Mouse (Mus musculus): ENCODE results near the gene Mpv17l. TPM values are rescaled to one million over a fixed set of nuclear protein-coding genes. Genes with fewer than 3 reads are reported as not detected.
A peak's percentile ranks its signal among the peaks of the same experiment; 100 is the strongest.

The Mpv17l gene
- polyA plus RNA-seq, 1 experiment from 2014 or later = 11.9 TPM

DNA sequence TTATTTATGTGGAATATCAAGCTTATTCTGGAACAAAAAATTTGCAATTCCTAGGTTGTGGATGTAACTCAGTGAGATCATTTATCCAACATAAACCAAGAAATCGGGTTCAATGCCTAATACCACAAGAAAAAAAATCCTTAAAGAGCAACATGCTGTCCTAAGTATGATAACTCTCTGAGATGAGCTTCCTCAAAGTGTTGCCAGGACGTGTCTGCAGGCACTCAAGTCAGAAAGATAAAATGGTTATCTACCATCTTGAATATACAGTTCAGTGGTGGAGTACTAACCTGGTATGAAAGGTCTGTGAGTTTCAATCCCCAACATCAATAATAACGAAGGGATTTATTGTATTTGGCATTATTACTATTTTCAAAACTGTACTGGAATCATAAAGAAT is 6.6 kb upstream of the Mpv17l start:
- TF ChIP-seq CTCF (IDR thresholded peaks at IDR 0.05) = no peak
- DNase-seq (ENCODE audit: low spot score) = no peak
- Histone ChIP-seq H3K27ac (ENCODE audit: low read length) (no peak overlapping the region), H3K4me2 (replicated peaks; ENCODE audit: low read depth, low read length) (no peak overlapping the region), H3K27me3 (replicated peaks; ENCODE audit: insufficient read depth, low read length) (no peaks in the 10 kb centered on the region), H3K4me1 (ENCODE audit: insufficient read depth, low read depth, low read length) (peaks cover 6% of the 10 kb centered on the region; the same call in 1 of the 2 replicates), H3K9ac (replicated peaks; ENCODE audit: low read depth) (no peak overlapping the region), H3K36me3 (ENCODE audit: insufficient read depth, low read length) (no peaks in the 10 kb centered on the region), H3K9me3 (ENCODE audit: low read length) (no peaks in the 10 kb centered on the region), H3K4me3 (ENCODE audit: low read depth, low read length) (no peak overlapping the region)
- 71% methylated on average over 3 of the region's 3 CpGs for WGBS
- ATAC-seq = no peak

DNA sequence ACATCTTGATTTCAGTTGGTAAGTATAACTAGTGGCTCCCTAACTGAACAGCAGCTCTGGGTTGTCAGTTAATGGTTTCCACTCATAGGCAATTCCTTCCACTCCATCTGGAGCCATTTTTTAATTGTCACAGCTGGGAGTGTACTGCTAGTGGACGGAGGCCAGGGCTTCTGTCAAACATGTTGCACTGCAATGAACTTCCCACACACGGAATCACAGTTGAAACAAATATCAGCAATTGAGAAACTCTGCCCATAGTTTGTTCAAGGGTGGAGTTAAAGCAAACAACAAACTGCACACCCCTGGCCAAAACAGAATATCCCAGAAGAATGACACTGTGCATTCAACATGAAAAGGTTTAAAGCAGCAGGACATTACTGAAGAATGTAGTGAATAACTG is 4.0 kb upstream of the Mpv17l start:
- ATAC-seq (no peak), DNase-seq (ENCODE audit: low spot score) (peak; percentile 73)
- TF ChIP-seq EP300 (IDR thresholded peaks at IDR 0.05) (no peak), CTCF (IDR thresholded peaks at IDR 0.05) (no peak)
- Histone ChIP-seq H3K4me2 (replicated peaks; ENCODE audit: low read depth, low read length) (no peak overlapping the region), H3K4me1 (ENCODE audit: insufficient read depth, low read depth, low read length) (peaks cover 6% of the 10 kb centered on the region), H3K4me3 (ENCODE audit: low read depth, low read length) (no peak overlapping the region), H3K27ac (ENCODE audit: low read length) (no peak overlapping the region), H3K27me3 (replicated peaks; ENCODE audit: insufficient read depth, low read length) (no peaks in the 10 kb centered on the region), H3K36me3 (ENCODE audit: insufficient read depth, low read length) (no peaks in the 10 kb centered on the region), H3K9ac (replicated peaks; ENCODE audit: low read depth) (no peak overlapping the region), H3K9me3 (ENCODE audit: low read length) (no peaks in the 10 kb centered on the region)
- WGBS = 37% methylated on average over 2 of the region's 2 CpGs

DNA sequence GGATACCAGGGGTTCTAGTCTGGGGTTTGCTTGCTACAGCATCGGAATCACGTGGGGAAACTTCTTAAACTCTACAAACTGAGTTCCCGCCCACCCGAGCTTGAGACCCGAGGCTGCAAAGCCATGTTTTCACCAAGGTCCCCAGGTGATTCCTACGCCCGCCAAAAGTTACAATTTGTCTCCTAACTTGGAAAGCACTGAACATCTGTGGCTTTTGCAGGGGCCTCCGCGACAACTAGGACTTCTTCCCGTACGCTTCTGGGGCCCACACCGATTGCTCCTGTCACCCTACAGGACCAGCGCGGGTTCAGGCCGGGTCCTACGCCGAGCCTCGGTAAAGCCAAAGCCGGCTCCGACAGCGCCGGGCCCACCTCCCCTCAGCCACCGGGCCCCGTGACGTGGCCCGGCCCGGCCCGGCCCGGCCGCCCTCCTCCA is 547 bp upstream of the Mpv17l start:
- Histone ChIP-seq H3K9ac (replicated peaks; ENCODE audit: low read depth) (peak overlapping the region; percentile 84), H3K4me2 (replicated peaks; ENCODE audit: low read depth, low read length) (peak overlapping the region; percentile 72), H3K9me3 (ENCODE audit: low read length) (no peaks in the 10 kb centered on the region), H3K27me3 (replicated peaks; ENCODE audit: insufficient read depth, low read length) (no peaks in the 10 kb centered on the region), H3K36me3 (ENCODE audit: insufficient read depth, low read length) (no peaks in the 10 kb centered on the region), H3K4me3 (ENCODE audit: low read depth, low read length) (peak overlapping the region; percentile 97), H3K27ac (ENCODE audit: low read length) (peak overlapping the region; percentile 93), H3K4me1 (ENCODE audit: insufficient read depth, low read depth, low read length) (peaks cover 6% of the 10 kb centered on the region)
- DNase-seq (ENCODE audit: low spot score) (peak; percentile 51), ATAC-seq (no peak)
- TF ChIP-seq CTCF (IDR thresholded peaks at IDR 0.05) (no peak), EP300 (IDR thresholded peaks at IDR 0.05) (no peak)
- WGBS = 2% methylated on average over 25 of the region's 30 CpGs

DNA sequence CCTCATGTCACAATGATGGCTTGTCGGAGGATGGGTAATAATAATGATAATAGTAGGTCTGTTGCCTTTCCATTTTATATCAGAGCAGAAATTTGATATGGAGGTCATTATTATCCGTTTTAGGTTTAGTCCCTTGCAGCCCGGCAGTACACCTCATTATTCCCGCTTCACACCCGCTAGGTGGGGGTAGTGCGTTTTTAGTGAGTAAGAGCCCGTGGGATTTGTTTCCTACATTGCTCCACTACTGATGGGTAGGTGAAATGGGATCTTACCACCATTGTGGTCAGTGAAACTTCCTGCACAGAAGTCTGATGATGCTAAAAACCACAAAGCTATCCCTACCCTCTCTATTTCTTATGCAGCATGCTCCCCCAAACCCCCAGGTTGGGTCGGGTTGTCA is 527 bp downstream of the Mpv17l start:
- peak overlapping the region; percentile 97 for H3K4me3 ChIP-seq (ENCODE audit: low read depth, low read length)
- TF ChIP-seq EP300 (IDR thresholded peaks at IDR 0.05) = no peak
- peak; percentile 79 for TF ChIP-seq CTCF (IDR thresholded peaks at IDR 0.05)
- WGBS = 6% methylated on average over 8 of the region's 8 CpGs
- H3K9me3 ChIP-seq (ENCODE audit: low read length) = no peaks in the 10 kb centered on the region
- H3K27ac ChIP-seq (ENCODE audit: low read length) = peak overlapping the region; percentile 93
- peak overlapping the region; percentile 72 for H3K4me2 ChIP-seq (replicated peaks; ENCODE audit: low read depth, low read length)
- H3K36me3 ChIP-seq (ENCODE audit: insufficient read depth, low read length) = no peaks in the 10 kb centered on the region
- H3K27me3 ChIP-seq (replicated peaks; ENCODE audit: insufficient read depth, low read length) = no peaks in the 10 kb centered on the region
- peak overlapping the region; percentile 84; the same call in 1 of the 2 replicates for H3K9ac ChIP-seq (replicated peaks; ENCODE audit: low read depth)
- H3K4me1 ChIP-seq (ENCODE audit: insufficient read depth, low read depth, low read length) = peaks cover 6% of the 10 kb centered on the region
- DNase-seq (ENCODE audit: low spot score) (peak; percentile 90), ATAC-seq (peak; percentile 81)

DNA sequence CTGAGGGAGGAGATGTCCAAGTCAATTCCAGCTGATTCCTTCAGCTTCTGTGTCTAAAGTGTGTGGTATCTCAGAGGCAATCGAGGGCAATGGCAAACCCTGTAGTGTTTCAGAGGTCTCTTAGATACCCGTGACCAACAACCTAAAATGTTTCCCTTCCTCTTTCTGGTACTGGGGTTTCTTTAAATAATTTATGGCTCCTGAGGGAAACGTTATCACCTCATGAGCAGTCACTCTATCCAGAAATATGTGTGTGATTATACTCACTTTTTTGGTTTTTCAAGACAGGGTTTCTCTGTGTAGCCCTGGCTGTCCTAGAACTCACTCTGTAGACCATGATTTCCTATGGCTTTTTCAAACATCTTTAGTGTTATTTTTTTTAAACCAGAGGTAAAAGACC is 4.3 kb downstream of the Mpv17l start:
- Histone ChIP-seq H3K4me2 (replicated peaks; ENCODE audit: low read depth, low read length) (no peak overlapping the region), H3K9me3 (ENCODE audit: low read length) (no peaks in the 10 kb centered on the region), H3K27me3 (replicated peaks; ENCODE audit: insufficient read depth, low read length) (no peaks in the 10 kb centered on the region), H3K9ac (replicated peaks; ENCODE audit: low read depth) (no peak overlapping the region), H3K27ac (ENCODE audit: low read length) (no peak overlapping the region), H3K4me1 (ENCODE audit: insufficient read depth, low read depth, low read length) (no peaks in the 10 kb centered on the region; the same call in 1 of the 2 replicates), H3K4me3 (ENCODE audit: low read depth, low read length) (no peak overlapping the region), H3K36me3 (ENCODE audit: insufficient read depth, low read length) (no peaks in the 10 kb centered on the region)
- DNase-seq (ENCODE audit: low spot score) = no peak
- no peak for TF ChIP-seq EP300 (IDR thresholded peaks at IDR 0.05)
- no peak for TF ChIP-seq CTCF (IDR thresholded peaks at IDR 0.05)
- 82% methylated on average over 3 of the region's 3 CpGs for WGBS
- no peak for ATAC-seq

DNA sequence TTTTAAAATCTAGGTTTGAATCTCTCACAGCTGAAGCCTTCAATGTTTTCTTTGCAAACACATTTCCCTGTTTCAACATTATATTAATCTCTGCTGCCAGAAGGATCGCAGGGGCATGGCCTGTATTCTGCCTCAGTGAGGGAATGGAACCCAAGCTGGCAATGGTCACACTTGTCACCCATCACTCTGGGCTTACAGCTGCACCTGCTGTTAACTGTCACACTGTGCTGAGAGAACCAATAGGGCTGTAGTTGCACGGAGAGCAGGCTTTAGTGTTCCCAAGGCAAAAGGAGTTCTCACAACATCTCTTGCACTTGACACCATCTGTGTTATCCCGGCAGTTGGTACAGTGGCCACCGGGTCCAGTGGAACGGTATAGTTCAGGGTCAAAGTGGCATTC is 17.1 kb downstream of the Mpv17l start:
- Histone ChIP-seq H3K4me3 (ENCODE audit: low read depth, low read length) (no peak overlapping the region), H3K9ac (replicated peaks; ENCODE audit: low read depth) (no peak overlapping the region), H3K27ac (ENCODE audit: low read length) (no peak overlapping the region), H3K27me3 (replicated peaks; ENCODE audit: insufficient read depth, low read length) (no peaks in the 10 kb centered on the region), H3K36me3 (ENCODE audit: insufficient read depth, low read length) (no peaks in the 10 kb centered on the region), H3K4me1 (ENCODE audit: insufficient read depth, low read depth, low read length) (no peaks in the 10 kb centered on the region), H3K4me2 (replicated peaks; ENCODE audit: low read depth, low read length) (no peak overlapping the region), H3K9me3 (ENCODE audit: low read length) (no peaks in the 10 kb centered on the region)
- WGBS = 92% methylated on average over 5 of the region's 5 CpGs
- DNase-seq (ENCODE audit: low spot score) (no peak), ATAC-seq (no peak)
- TF ChIP-seq CTCF (IDR thresholded peaks at IDR 0.05) = no peak

DNA sequence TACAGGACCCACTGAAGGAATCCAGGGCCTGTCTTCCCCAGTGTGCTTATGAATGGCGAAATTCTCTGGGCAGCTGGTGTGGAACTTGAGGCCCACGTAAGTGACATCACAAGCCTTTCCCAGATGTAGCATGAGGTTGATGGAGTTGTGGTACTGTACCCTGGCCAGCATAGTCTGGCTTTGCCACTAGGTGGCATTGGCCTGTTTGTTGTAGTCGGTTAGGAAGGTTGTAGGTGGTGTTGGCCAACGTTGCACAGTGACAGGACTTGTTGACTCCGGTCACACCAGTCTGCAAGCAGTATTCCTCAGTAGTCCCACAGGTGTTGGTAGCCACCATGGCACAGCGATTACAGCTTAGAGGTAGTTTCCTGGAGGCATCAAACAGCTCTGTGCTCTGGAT is 18.1 kb downstream of the Mpv17l start:
- Histone ChIP-seq H3K36me3 (ENCODE audit: insufficient read depth, low read length) (no peaks in the 10 kb centered on the region), H3K27me3 (replicated peaks; ENCODE audit: insufficient read depth, low read length) (no peaks in the 10 kb centered on the region), H3K9me3 (ENCODE audit: low read length) (no peaks in the 10 kb centered on the region), H3K4me3 (ENCODE audit: low read depth, low read length) (no peak overlapping the region), H3K9ac (replicated peaks; ENCODE audit: low read depth) (no peak overlapping the region), H3K4me1 (ENCODE audit: insufficient read depth, low read depth, low read length) (no peaks in the 10 kb centered on the region), H3K27ac (ENCODE audit: low read length) (no peak overlapping the region), H3K4me2 (replicated peaks; ENCODE audit: low read depth, low read length) (no peak overlapping the region)
- no peak for DNase-seq (ENCODE audit: low spot score)
- WGBS = 85% methylated on average over 6 of the region's 6 CpGs
- no peak for TF ChIP-seq EP300 (IDR thresholded peaks at IDR 0.05)
- peak; percentile 60 for TF ChIP-seq CTCF (IDR thresholded peaks at IDR 0.05)
- no peak for ATAC-seq
